Comparison of ENCODE assay signal across 17 mouse cellular contexts in genomic region chr11:93897732-93898131, GRCm38 (mm10).
"Had no signal": no experiment of that assay in that cellular context is flagged by ENCODE, and none has a peak within 500 bp of the region (broad histone marks: within the 10 kb centered on the region; RNA-seq: fewer than 3 reads in every experiment).

No protein-coding gene starts in this region.

- H3K9ac ChIP-seq: neural tube, embryonic 12.5 days; neural tube, embryonic 13.5 days; neural tube, embryonic 15.5 days; stomach, embryonic 15.5 days had no signal

- H3K4me1 ChIP-seq: neural tube, embryonic 12.5 days; neural tube, embryonic 13.5 days; neural tube, embryonic 15.5 days; stomach, embryonic 15.5 days had no signal

- H3K4me3 ChIP-seq: neural tube, embryonic 12.5 days; neural tube, embryonic 13.5 days; neural tube, embryonic 15.5 days; stomach, embryonic 15.5 days had no signal

- H3K27me3 ChIP-seq: neural tube, embryonic 12.5 days; neural tube, embryonic 13.5 days; neural tube, embryonic 15.5 days; stomach, embryonic 15.5 days had no signal

- H3K9me3 ChIP-seq: neural tube, embryonic 12.5 days; neural tube, embryonic 13.5 days; neural tube, embryonic 15.5 days; stomach, embryonic 15.5 days had no signal

- H3K27ac ChIP-seq: neural tube, embryonic 12.5 days; neural tube, embryonic 13.5 days; neural tube, embryonic 15.5 days; stomach, embryonic 15.5 days; stomach, postnatal 0 days had no signal

- H3K4me2 ChIP-seq: neural tube, embryonic 12.5 days; neural tube, embryonic 13.5 days; neural tube, embryonic 15.5 days; stomach, embryonic 15.5 days had no signal

- DNase-seq: retina, postnatal 1 day; right cerebral cortex, adult 18-20 months; right cerebral cortex, postnatal 14 days; right cerebral cortex, postnatal 25 days; right cerebral cortex, postnatal 4 days; spleen, adult 18-20 months; thymus, adult 18-20 months; thymus, adult 2 months; thymus, postnatal 14 days; thymus, postnatal 25 days; thymus, postnatal 36 days; thymus, postnatal 4 days had no signal
